Mouse (Mus musculus) heart, adult 2 months (tissue): ENCODE measurements around the gene 4930556J24Rik. TPM values are rescaled to one million over a fixed set of nuclear protein-coding genes. Genes with fewer than 3 reads are reported as not detected.
"Not testable (repeated sequence)": the region's sequence is repeated elsewhere in the genome, so short reads cannot be mapped to it uniquely, and the experiment has no call there.

Experiments used
- DNase-seq, 2 experiments: peaks; one replicate each; pipeline ENCODE4 v3.0.0; 2021
- H3K27ac ChIP-seq: fragments of 200-600 bp; 2 replicates; pipeline ENCODE4 v1.8.1; 2022
- H3K27me3 ChIP-seq: fragments of 200-500 bp; 2 replicates; pipeline ENCODE4 v1.6.1; 2012; ENCODE audit warnings: mild to moderate bottlenecking, low read length, inconsistent platforms, mixed read lengths; ENCODE audit not compliant: control insufficient read depth, insufficient read depth
- H3K36me3 ChIP-seq: fragments of 200-500 bp; 2 replicates; pipeline ENCODE4 v1.6.1; 2012; ENCODE audit warnings: low read length, inconsistent platforms; ENCODE audit not compliant: control insufficient read depth, insufficient read depth
- H3K4me1 ChIP-seq: fragments of 200-500 bp; 2 replicates; pipeline ENCODE4 v1.6.1; 2011; ENCODE audit warnings: low read length; ENCODE audit not compliant: control insufficient read depth, insufficient read depth
- H3K4me3 ChIP-seq: fragments of 200-600 bp; 2 replicates; pipeline ENCODE4 v1.8.1; 2022
- H3K79me2 ChIP-seq: fragments of 200-500 bp; replicated peaks from 2 replicates; pipeline ENCODE4 v1.6.1; 2012; ENCODE audit warnings: mild to moderate bottlenecking, inconsistent platforms, low read length, moderate library complexity, mixed read lengths; ENCODE audit not compliant: control insufficient read depth, insufficient read depth
- H3K9ac ChIP-seq: fragments of 200-500 bp; 2 replicates; pipeline ENCODE4 v1.6.1; 2012; ENCODE audit warnings: low read depth, mild to moderate bottlenecking, control low read depth, inconsistent platforms, low read length, mixed read lengths
- CTCF ChIP-seq: fragments of 200-600 bp; IDR thresholded peaks from 2 replicates; pipeline ENCODE4 v1.8.1; 2022; ENCODE audit warnings: antibody characterized with exemption, mild to moderate bottlenecking, moderate library complexity
- EP300 ChIP-seq: fragments of 200-500 bp; IDR thresholded peaks from 2 replicates; pipeline ENCODE4 v1.6.1; 2011; ENCODE audit warnings: low read depth, low read length, control low read depth; ENCODE audit not compliant: insufficient read depth
- POLR2A ChIP-seq: fragments of 200-500 bp; IDR thresholded peaks from 2 replicates; pipeline ENCODE4 v1.6.1; 2011; ENCODE audit warnings: mild to moderate bottlenecking, low read depth, low read length, control low read depth; ENCODE audit not compliant: insufficient read depth
- WGBS: fragments of 180-500 bp; shearing (Covaris S2); methylation state at CpG from one replicate; pipeline ENCODE4 v1.1.7; 2018; 5-methylcytosine and 5-hydroxymethylcytosine counted together
- intact Hi-C: fragments of 180-260 bp; cut with DNase I; formaldehyde crosslinking; loops from one replicate; pipeline ENCODE4 v1.15.1; 2025
- polyA plus RNA-seq: library from polyadenylated mRNA; depleted of rRNA; stranded (reverse); fragments of >200 nt; gene quantifications from 2 replicates; pipeline ENCODE4 v1.2.3, GENCODE M21; 2012
- total RNA-seq, 2 experiments: library from RNA; stranded (reverse); gene quantifications; 2 replicates each; pipeline ENCODE4 v1.2.3; 2021

Gene 4930556J24Rik
- total and polyA plus RNA-seq, 3 experiments: not detected

DNA sequence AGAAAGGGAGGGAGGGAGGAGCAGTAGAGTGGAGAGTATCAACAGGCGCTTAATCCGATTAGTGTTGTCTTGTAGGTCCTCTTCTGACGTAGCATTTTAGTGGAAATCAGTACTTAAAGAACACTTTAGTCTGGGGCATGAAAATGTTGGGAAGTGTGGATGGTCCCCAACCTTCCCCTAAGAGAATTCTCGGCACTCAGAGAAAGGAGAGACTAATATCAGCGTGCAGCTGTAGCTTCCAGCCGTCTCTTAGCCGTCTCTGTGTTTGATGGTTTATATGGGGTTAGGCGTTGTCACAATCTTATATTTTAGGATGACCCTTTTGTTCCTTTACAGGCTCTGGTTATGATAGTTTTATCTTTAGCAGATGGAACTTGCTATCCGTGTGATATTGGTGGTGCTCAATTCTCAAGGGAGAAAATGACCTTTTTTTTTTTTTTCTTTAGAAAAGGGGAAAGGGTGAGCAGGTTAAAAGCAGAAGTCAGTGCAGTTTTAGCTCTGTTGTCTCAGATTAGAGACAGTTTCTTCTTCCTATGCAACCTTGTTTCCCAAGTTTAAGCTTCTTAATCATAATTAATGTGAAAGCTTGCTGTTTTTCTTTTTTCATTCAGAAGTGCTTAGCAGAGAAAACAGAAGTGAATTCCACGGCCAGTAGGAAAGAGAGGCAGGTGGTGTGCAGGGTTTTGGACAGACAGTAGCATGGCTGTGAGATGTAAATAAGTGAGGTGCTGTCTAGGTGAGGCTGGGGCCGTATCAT lies 12.0 kb downstream of the 4930556J24Rik start:
- intact Hi-C loops: loop anchor here (5.0 kb wide), 1 partner anchor 52 kb away; the partner anchor contains the start of gene Slc35e4
- Histone ChIP-seq H3K4me3 (peak overlapping the region; percentile 81), H3K4me1 (peaks cover 2% of the 10 kb centered on the region; the same call in 1 of the 2 replicates), H3K9ac (peak overlapping the region; percentile 82), H3K27ac (peak overlapping the region; percentile 96), H3K27me3 (no peaks in the 10 kb centered on the region), H3K36me3 (peaks cover 3% of the 10 kb centered on the region), H3K79me2 (peaks cover 2% of the 10 kb centered on the region; the same call in 1 of the 2 replicates)
- WGBS: 11% methylated on average over 11 of the region's 11 CpGs
- TF ChIP-seq EP300 (no peak), POLR2A (no peak), CTCF (no peak)
- no peak for DNase-seq

- H3K9ac ChIP-seq: peak within 1 kb of the TSS; percentile 82
- under 1% methylated on average over 31 of the region's 31 CpGs for WGBS
- peaks cover 2% of the 10 kb centered on the region; the same call in 1 of the 2 replicates for H3K79me2 ChIP-seq
- H3K36me3 ChIP-seq: peaks cover 3% of the 10 kb centered on the region
- no peaks in the 10 kb centered on the region for H3K27me3 ChIP-seq
- H3K27ac ChIP-seq: peak within 1 kb of the TSS; percentile 96
- peak; percentile 53 for TF ChIP-seq EP300
- peak; percentile 71 for TF ChIP-seq POLR2A
- TF ChIP-seq CTCF: no peak
- peak within 1 kb of the TSS; percentile 81 for H3K4me3 ChIP-seq
- peak; percentile 84 to 88 for DNase-seq
- intact Hi-C loops: loop anchor here (1.0 to 5.0 kb wide), 2 partner anchors 32 to 52 kb away; partner anchors contain the start of genes Slc35e4 and Tcn2
- H3K4me1 ChIP-seq: peaks cover 2% of the 10 kb centered on the region; the same call in 1 of the 2 replicates
Measured at GRCm38 (mm10) chr11:3963610-3964415, 12.8 kb downstream of the 4930556J24Rik start, which contains the start of gene Pes1. Pes1 (plus strand) TSS chr11:3963975.

DNA sequence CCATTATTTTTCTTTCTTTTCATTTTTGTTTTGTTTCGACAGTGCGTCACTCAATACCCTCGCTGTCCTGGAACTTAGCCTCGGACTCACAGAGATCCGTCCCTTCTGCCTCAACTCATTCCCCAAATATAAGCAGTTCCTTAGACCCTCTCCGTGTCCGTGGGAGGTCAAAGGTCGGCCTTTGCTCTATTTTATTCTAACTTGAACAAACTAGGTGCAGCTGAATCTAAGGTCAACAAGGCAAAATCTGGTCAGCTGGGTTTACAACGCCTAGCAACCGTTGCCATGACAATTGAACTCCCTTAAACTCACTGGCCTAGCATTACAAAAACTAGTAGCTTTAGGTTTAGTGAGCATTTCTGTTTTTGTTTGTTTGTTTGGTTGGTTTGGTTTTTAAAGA lies 13.4 kb downstream of the 4930556J24Rik start:
- no peak overlapping the region for H3K9ac ChIP-seq

DNA sequence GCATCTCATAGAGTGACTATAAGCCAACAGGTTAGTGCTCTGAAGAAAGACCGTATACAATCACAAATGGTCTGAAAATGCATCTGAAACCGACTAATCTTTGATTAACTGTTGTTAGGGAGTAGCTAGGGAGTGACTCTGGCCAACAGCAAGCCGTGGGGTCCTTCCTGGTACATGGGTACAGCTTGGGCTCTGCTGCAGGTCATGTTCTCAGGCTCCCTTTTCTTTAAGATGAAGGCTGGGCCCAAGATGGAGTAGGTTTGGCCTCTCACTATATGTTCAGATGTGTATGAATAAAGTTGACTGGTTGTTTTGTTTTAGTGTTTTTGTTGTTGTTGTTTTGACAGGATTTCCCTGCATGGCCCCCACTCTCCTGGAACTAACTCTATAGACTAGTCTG lies 14.8 kb downstream of the 4930556J24Rik start:
- 49% methylated on average over 3 of the region's 3 CpGs for WGBS
- H3K4me1 ChIP-seq: peaks cover 2% of the 10 kb centered on the region; the same call in 1 of the 2 replicates
- DNase-seq: no peak
- TF ChIP-seq EP300: no peak
- TF ChIP-seq CTCF: no peak
- no peak for TF ChIP-seq POLR2A
- peaks cover 1% of the 10 kb centered on the region; the same call in 1 of the 2 replicates for H3K79me2 ChIP-seq
- H3K9ac ChIP-seq: no peak overlapping the region
- no peak overlapping the region for H3K27ac ChIP-seq
- peaks cover 3% of the 10 kb centered on the region for H3K36me3 ChIP-seq
- H3K27me3 ChIP-seq: no peaks in the 10 kb centered on the region
- H3K4me3 ChIP-seq: no peak overlapping the region
- intact Hi-C loops: loop anchor here (5.0 kb wide), 1 partner anchor 49 kb away; the partner anchor contains the start of gene Slc35e4

More for the DNA sequence above, 13.4 kb downstream of the 4930556J24Rik start:
- TF ChIP-seq EP300 (no peak), CTCF (no peak), POLR2A (no peak)
- intact Hi-C loops: loop anchor here (1.0 to 5.0 kb wide), 2 partner anchors 31 to 51 kb away; partner anchors contain the start of genes Slc35e4 and Tcn2
- Histone ChIP-seq H3K4me3 (peak overlapping the region; percentile 81), H3K27ac (peak overlapping the region; percentile 96), H3K36me3 (peaks cover 3% of the 10 kb centered on the region), H3K4me1 (peaks cover 2% of the 10 kb centered on the region; the same call in 1 of the 2 replicates), H3K27me3 (no peaks in the 10 kb centered on the region), H3K79me2 (peaks cover 2% of the 10 kb centered on the region; the same call in 1 of the 2 replicates)
- no peak for DNase-seq
- 86% methylated on average over 10 of the region's 10 CpGs for WGBS

- DNase-seq: no peak
- Histone ChIP-seq H3K79me2 (no peaks in the 10 kb centered on the region), H3K9ac (no peak overlapping the region), H3K4me1 (peaks cover 2% of the 10 kb centered on the region; the same call in 1 of the 2 replicates), H3K27ac (no peak overlapping the region), H3K36me3 (peaks cover 3% of the 10 kb centered on the region), H3K27me3 (peaks cover 1% of the 10 kb centered on the region; the same call in 1 of the 2 replicates), H3K4me3 (no peak overlapping the region)
- WGBS: 33% methylated on average over 2 of the region's 2 CpGs
- TF ChIP-seq POLR2A (no peak), EP300 (no peak), CTCF (no peak)
- intact Hi-C loops: loop anchor here (5.0 kb wide), 1 partner anchor 49 kb away; the partner anchor contains the start of gene Slc35e4
Measured at GRCm38 (mm10) chr11:3960901-3961300, 15.7 kb downstream of the 4930556J24Rik start.

DNA sequence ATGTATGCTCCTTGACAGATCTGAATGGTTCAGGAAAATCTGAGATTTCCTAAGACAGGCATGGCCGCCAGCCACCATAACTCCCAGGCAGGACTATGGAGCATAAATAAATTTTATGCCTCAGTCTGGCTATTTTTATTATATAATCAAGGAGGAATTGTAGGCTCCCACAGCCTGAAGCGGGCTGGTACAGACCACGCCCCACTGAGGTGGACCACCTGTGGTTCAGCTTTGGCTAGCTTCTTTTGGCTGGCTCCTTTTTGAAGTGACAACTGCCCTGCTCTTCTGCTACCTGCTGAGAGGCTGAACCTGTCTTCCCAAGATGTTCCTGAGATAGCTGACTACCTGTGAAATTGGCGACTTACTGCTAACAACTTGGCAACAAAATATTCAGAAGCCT lies 21.2 kb downstream of the 4930556J24Rik start:
- H3K36me3 ChIP-seq, H3K27me3 ChIP-seq, H3K27ac ChIP-seq, H3K4me3 ChIP-seq, H3K4me1 ChIP-seq, intact Hi-C loops, DNase-seq, H3K79me2 ChIP-seq, H3K9ac ChIP-seq: not testable (repeated sequence)
- WGBS: 71% methylated on average over 4 of the region's 4 CpGs

- DNase-seq, H3K79me2 ChIP-seq, H3K36me3 ChIP-seq, H3K9ac ChIP-seq, H3K27ac ChIP-seq, H3K27me3 ChIP-seq, intact Hi-C loops, H3K4me1 ChIP-seq, H3K4me3 ChIP-seq: not testable (repeated sequence)
- WGBS: 79% methylated on average over 5 of the region's 5 CpGs
Measured at GRCm38 (mm10) chr11:3954876-3955275, 21.7 kb downstream of the 4930556J24Rik start.
